Mouse (Mus musculus) limb, embryonic 14.5 days (tissue): ENCODE results near the gene Mettl23. TPM values are rescaled to one million over a fixed set of nuclear protein-coding genes. Genes with fewer than 3 reads are reported as not detected.

ENCODE experiments used
- ATAC-seq: fragments of 200-750 bp; cut with Nextera tagmentation; 2 replicates; pipeline ENCODE4 v1.8.0; 2017; ENCODE audit warnings: low read depth, moderate number of reproducible peaks, moderate TSS enrichment; ENCODE audit not compliant: low FRiP score
- DNase-seq: peaks from one replicate; pipeline ENCODE4 v3.0.0-alpha.2; 2015; ENCODE audit warnings: low spot score
- H3K27ac ChIP-seq: fragments of 300-500 bp; sonication (generic); replicated peaks from 2 replicates; pipeline ENCODE4 v1.5.1; 2014; ENCODE audit warnings: low read depth, mild to moderate bottlenecking, low read length, moderate library complexity, mixed read lengths
- H3K27me3 ChIP-seq: fragments of 300-500 bp; sonication (generic); 2 replicates; pipeline ENCODE4 v1.6.1; 2014; ENCODE audit warnings: low read length, mixed read lengths; ENCODE audit not compliant: control insufficient read depth, insufficient read depth
- H3K36me3 ChIP-seq: fragments of 300-500 bp; sonication (generic); 2 replicates; pipeline ENCODE4 v1.6.1; 2014; ENCODE audit warnings: mild to moderate bottlenecking, low read length, moderate library complexity, mixed read lengths; ENCODE audit not compliant: control insufficient read depth, insufficient read depth
- H3K4me1 ChIP-seq: fragments of 300-500 bp; sonication (generic); 2 replicates; pipeline ENCODE4 v1.6.1; 2014; ENCODE audit warnings: antibody characterized with exemption, low read length, mixed read lengths; ENCODE audit not compliant: control insufficient read depth, insufficient read depth
- H3K4me2 ChIP-seq: fragments of 300-500 bp; sonication (generic); replicated peaks from 2 replicates; pipeline ENCODE4 v1.6.1; 2014; ENCODE audit warnings: low read depth, mild to moderate bottlenecking, low read length, moderate library complexity; ENCODE audit not compliant: severe bottlenecking
- H3K4me3 ChIP-seq: fragments of 300-500 bp; sonication (generic); replicated peaks from 2 replicates; pipeline ENCODE4 v1.5.1; 2014; ENCODE audit warnings: low read length
- H3K9ac ChIP-seq: fragments of 300-500 bp; sonication (generic); 2 replicates; pipeline ENCODE4 v1.6.1; 2014; ENCODE audit warnings: mild to moderate bottlenecking, low read depth, low read length, moderate library complexity; ENCODE audit not compliant: severe bottlenecking
- H3K9me3 ChIP-seq: fragments of 300-500 bp; sonication (generic); 2 replicates; pipeline ENCODE4 v1.6.1; 2016; ENCODE audit warnings: low read length; ENCODE audit not compliant: control insufficient read depth
- POLR2A ChIP-seq: fragments of 200-500 bp; IDR thresholded peaks from 2 replicates; pipeline ENCODE4 v1.8.0; 2012; ENCODE audit warnings: inconsistent platforms, mild to moderate bottlenecking, moderate library complexity, borderline replicate concordance; ENCODE audit not compliant: insufficient read depth, insufficient read length; ENCODE audit errors: extremely low read depth
- WGBS: fragments of 180-500 bp; shearing (Covaris S2); extraction: QIAGEN DNeasy Blood & Tissue Kit; methylation state at CpG from one replicate; pipeline ENCODE4 v1.1.7; 2014; 5-methylcytosine and 5-hydroxymethylcytosine counted together
- polyA plus RNA-seq, 2 experiments: library from polyadenylated mRNA; depleted of rRNA in 1 of 2; stranded (reverse) in 1 of 2; unstranded in 1 of 2; fragments of >200 nt; fragmentation: Nextera tagmentation in 1 of 2; extraction: Ambion mirVana in 1 of 2; gene quantifications; 2 replicates each; pipeline versions ENCODE4 v1.2.1 to v1.2.3; 2012 to 2014

The Mettl23 gene
- polyA plus RNA-seq, 2 experiments: 51.0 to 77.9 TPM

- no peak for TF ChIP-seq POLR2A
- Histone ChIP-seq H3K27ac (no peak overlapping the region), H3K36me3 (no peaks in the 10 kb centered on the region), H3K4me1 (peaks cover 14% of the 10 kb centered on the region; the same call in 1 of the 2 replicates), H3K4me2 (no peak overlapping the region), H3K9me3 (no peaks in the 10 kb centered on the region), H3K4me3 (no peak overlapping the region), H3K9ac (no peak overlapping the region), H3K27me3 (no peaks in the 10 kb centered on the region)
- WGBS: 44% methylated on average over 3 of the region's 5 CpGs
- ATAC-seq (no peak), DNase-seq (no peak)
Observed at GRCm38 (mm10) chr11:116825230-116825629, 17.8 kb upstream of the Mettl23 start.

GRCm38 (mm10) chr11:116826550-116827504, 16.3 kb upstream of the Mettl23 start:
- no peak overlapping the region for H3K27ac ChIP-seq
- DNase-seq: no peak
- no peak for TF ChIP-seq POLR2A
- peak overlapping the region; percentile 78 for H3K9ac ChIP-seq
- WGBS: 40% methylated on average over 17 of the region's 17 CpGs
- no peaks in the 10 kb centered on the region for H3K27me3 ChIP-seq
- H3K9me3 ChIP-seq: no peaks in the 10 kb centered on the region
- H3K4me2 ChIP-seq: peak overlapping the region; percentile 89
- H3K36me3 ChIP-seq: peaks cover 7% of the 10 kb centered on the region
- ATAC-seq: no peak; the same call in 1 of the 2 replicates
- H3K4me1 ChIP-seq: peaks cover 14% of the 10 kb centered on the region; the same call in 1 of the 2 replicates
- H3K4me3 ChIP-seq: peak overlapping the region; percentile 69

- peak; percentile 56 for ATAC-seq
- no peak for TF ChIP-seq POLR2A
- DNase-seq: peak; percentile 57
- H3K27me3 ChIP-seq: no peaks in the 10 kb centered on the region
- WGBS: under 1% methylated on average over 52 of the region's 71 CpGs
- peak within 1 kb of the TSS; percentile 78 for H3K9ac ChIP-seq
- peaks cover 14% of the 10 kb centered on the region; the same call in 1 of the 2 replicates for H3K4me1 ChIP-seq
- peaks cover 7% of the 10 kb centered on the region for H3K36me3 ChIP-seq
- H3K27ac ChIP-seq: peak within 1 kb of the TSS; percentile 43; the same call in 1 of the 2 replicates
- H3K4me2 ChIP-seq: peak within 1 kb of the TSS; percentile 89
- peak within 1 kb of the TSS; percentile 69 for H3K4me3 ChIP-seq
- no peaks in the 10 kb centered on the region for H3K9me3 ChIP-seq
Observed at GRCm38 (mm10) chr11:116827534-116828165, 15.4 kb upstream of the Mettl23 start, which contains the start of gene Mxra7. Gene Mxra7 (minus strand): TSS chr11:116828046.

GRCm38 (mm10) chr11:116832172-116832685, 10.8 kb upstream of the Mettl23 start:
- no peak for ATAC-seq
- no peak overlapping the region for H3K27ac ChIP-seq
- peaks cover 51% of the 10 kb centered on the region for H3K36me3 ChIP-seq

DNA sequence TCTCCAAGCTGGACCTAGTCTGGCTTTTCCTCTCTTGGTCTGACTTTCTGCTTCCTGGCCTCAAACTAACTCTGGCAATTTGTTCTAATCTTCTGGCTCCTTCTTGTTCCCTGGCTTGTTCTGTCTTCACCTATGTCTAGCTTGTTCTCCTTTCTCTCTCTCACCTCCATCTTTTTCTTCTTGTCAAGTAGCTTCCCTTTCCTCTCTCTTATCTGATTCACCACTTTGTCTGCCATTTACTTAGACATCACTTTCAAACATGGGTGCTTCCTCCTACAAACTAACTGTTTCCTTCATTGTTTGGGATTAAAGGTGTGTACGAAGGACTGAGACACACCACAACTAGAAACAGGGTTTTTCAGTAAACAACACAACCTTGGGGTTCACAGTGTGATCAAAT, 8.1 kb upstream of the Mettl23 start:
- Histone ChIP-seq H3K27me3 (no peaks in the 10 kb centered on the region), H3K9me3 (no peaks in the 10 kb centered on the region), H3K9ac (no peak overlapping the region), H3K4me1 (peaks cover 4% of the 10 kb centered on the region; the same call in 1 of the 2 replicates), H3K27ac (no peak overlapping the region), H3K4me2 (no peak overlapping the region), H3K36me3 (peaks cover 78% of the 10 kb centered on the region), H3K4me3 (no peak overlapping the region)
- no peak for DNase-seq
- TF ChIP-seq POLR2A: no peak
- no peak for ATAC-seq
- 89% methylated on average over 1 of the region's 1 CpGs for WGBS

More at GRCm38 (mm10) chr11:116832172-116832685, 10.8 kb upstream of the Mettl23 start:
- Histone ChIP-seq H3K4me1 (peaks cover 6% of the 10 kb centered on the region; the same call in 1 of the 2 replicates), H3K9me3 (no peaks in the 10 kb centered on the region), H3K9ac (no peak overlapping the region), H3K4me2 (no peak overlapping the region), H3K27me3 (no peaks in the 10 kb centered on the region), H3K4me3 (no peak overlapping the region)
- peak; percentile 46 for DNase-seq
- TF ChIP-seq POLR2A: no peak
- WGBS: 40% methylated on average over 4 of the region's 4 CpGs
